ENCODE assay signal across 23 mouse cellular contexts in genomic region chr6:112379054-112379453, GRCm38 (mm10). TPM values are rescaled to one million over a fixed set of nuclear protein-coding genes. Genes with fewer than 3 reads are reported as not detected.
A peak's percentile ranks its signal among the peaks of the same experiment; 100 is the strongest.
DNase-seq lines count a peak whose midpoint lies in the region; ATAC-seq and TF ChIP-seq lines count a peak whose summit lies in the region.
"Had no signal": no experiment of that assay in that cellular context is flagged by ENCODE, and none has a peak within 500 bp of the region (broad histone marks: within the 10 kb centered on the region; RNA-seq: fewer than 3 reads in every experiment).

No protein-coding gene starts in this region.

- DNase-seq in gastrocnemius, adult 2 months, result peak; percentile 10
- DNase-seq in gastrocnemius, adult 18-20 months (ENCODE audit: low spot score), result no peak
- peak; percentile 27 for DNase-seq in Muller cell, postnatal 12 days (ENCODE audit: inconsistent ontology term)
- DNase-seq in lung, postnatal 0 days (ENCODE audit: low spot score), result peak; percentile 47
- DNase-seq in lung, postnatal 36 days, result peak; percentile 51
- DNase-seq in heart, adult 9 months (ENCODE audit: low spot score in 2 of 2), result no peak
- no peak for DNase-seq in heart, postnatal 25 days (ENCODE audit: low spot score)
- DNase-seq in kidney, postnatal 14 days, result no peak
- DNase-seq: adrenal gland, postnatal 14 days; cerebellum, adult 11-12 months; cerebellum, adult 9-10 months; cerebellum, postnatal 36 days; gastrocnemius, postnatal 25 days; heart, postnatal 10 days had no signal

- ATAC-seq in lung, postnatal 0 days, result peak; percentile 77
- ATAC-seq: activated CD4-positive, CD25-positive, alpha-beta regulatory T cell, adult 4 months; forebrain, embryonic 16.5 days; hindbrain, postnatal 0 days had no signal

- no peak overlapping the region for H3K27ac ChIP-seq in gastrocnemius, adult 2 months
- H3K27ac ChIP-seq in lung, postnatal 0 days (ENCODE audit: low read length), result no peak overlapping the region
- H3K27ac ChIP-seq: embryonic facial prominence, embryonic 13.5 days; forebrain, embryonic 12.5 days; hindbrain, embryonic 13.5 days; hindbrain, postnatal 0 days had no signal

- H3K4me3 ChIP-seq in gastrocnemius, adult 2 months, result no peak overlapping the region
- H3K4me3 ChIP-seq in lung, postnatal 0 days (ENCODE audit: low read depth, low read length), result no peak overlapping the region
- H3K4me3 ChIP-seq: embryonic facial prominence, embryonic 13.5 days; forebrain, embryonic 12.5 days; hindbrain, embryonic 13.5 days had no signal

- no peak overlapping the region for H3K9ac ChIP-seq in lung, postnatal 0 days (replicated peaks; ENCODE audit: low read depth)
- H3K9ac ChIP-seq: embryonic facial prominence, embryonic 13.5 days; forebrain, embryonic 12.5 days; hindbrain, embryonic 13.5 days had no signal

- intact Hi-C loops in gastrocnemius, adult 2 months (cut with DNase I), result no loop called here
- intact Hi-C loops in heart, postnatal 25 days (cut with DNase I), result no loop called here

- no peaks in the 10 kb centered on the region for H3K27me3 ChIP-seq in lung, postnatal 0 days (replicated peaks; ENCODE audit: insufficient read depth, low read length)
- H3K27me3 ChIP-seq: embryonic facial prominence, embryonic 13.5 days; forebrain, embryonic 12.5 days; hindbrain, embryonic 13.5 days had no signal

- peak; percentile 81 for TF ChIP-seq EP300 in lung, postnatal 0 days (IDR thresholded peaks at IDR 0.05)

- WGBS in lung, postnatal 0 days, result 72% methylated on average over 9 of the region's 9 CpGs

- TF ChIP-seq CTCF in gastrocnemius, adult 2 months (IDR thresholded peaks at IDR 0.05), result no peak
- TF ChIP-seq CTCF in lung, postnatal 0 days (IDR thresholded peaks at IDR 0.05), result no peak

- no peaks in the 10 kb centered on the region for H3K9me3 ChIP-seq in lung, postnatal 0 days (ENCODE audit: low read length)
- H3K9me3 ChIP-seq: embryonic facial prominence, embryonic 13.5 days; forebrain, embryonic 12.5 days; hindbrain, embryonic 13.5 days had no signal

- H3K4me2 ChIP-seq in lung, postnatal 0 days (replicated peaks; ENCODE audit: low read depth, low read length), result no peak overlapping the region
- H3K4me2 ChIP-seq: embryonic facial prominence, embryonic 13.5 days; forebrain, embryonic 12.5 days; hindbrain, embryonic 13.5 days had no signal

- no peaks in the 10 kb centered on the region for H3K4me1 ChIP-seq in lung, postnatal 0 days (ENCODE audit: insufficient read depth, low read depth, low read length)
- H3K4me1 ChIP-seq: forebrain, embryonic 12.5 days had no signal

- no peaks in the 10 kb centered on the region for H3K36me3 ChIP-seq in lung, postnatal 0 days (ENCODE audit: insufficient read depth, low read length)
- H3K36me3 ChIP-seq: embryonic facial prominence, embryonic 13.5 days; forebrain, embryonic 12.5 days; hindbrain, embryonic 13.5 days had no signal

RNA-seq across cellular contexts. Expression of gene Ssu2, which starts 8.8 kb away (rescaled TPM):
- under 1 TPM; 0.64 to 0.75 TPM for total RNA-seq in gastrocnemius, adult 2 months (2021)
- total RNA-seq in gastrocnemius, adult 18-20 months (2021), result under 1 TPM; 0.23 to 0.33 TPM
- polyA plus RNA-seq in lung, postnatal 0 days (2015; fragmentation: Nextera tagmentation; extraction: Ambion mirVana), result 4.5 and 6.3 TPM in 2 replicates
- total RNA-seq in heart, postnatal 25 days (2021), result 1 to 10 TPM; 2.8 to 2.9 TPM
- total RNA-seq: CH12.LX; granulocyte monocyte progenitor cell, adult 5-6 weeks; hematopoietic stem cell, adult 5-6 weeks had no signal
- polyA plus RNA-seq: activated CD4-positive, CD25-positive, alpha-beta regulatory T cell, adult 4 months; forebrain, embryonic 16.5 days; hindbrain, embryonic 13.5 days had no signal

Comparison
In these comparisons a context has a peak if more than half of its experiments do, and no peak if none do; other contexts are left out.
1. DNase-seq: peak in gastrocnemius, adult 2 months (single experiment), Muller cell, postnatal 12 days (single experiment), lung, postnatal 0 days (single experiment) and lung, postnatal 36 days (single experiment); none in gastrocnemius, adult 18-20 months (single experiment), heart, adult 9 months (0 of 2), heart, postnatal 25 days (single experiment) and kidney, postnatal 14 days (single experiment).